Mouse (Mus musculus): ENCODE data around the gene Pde4c.
A peak's percentile ranks its signal among the peaks of the same experiment; 100 is the strongest.

Pde4c gene

GRCm38 (mm10) chr8:70697366-70698250, 25.9 kb upstream of the Pde4c start:
- peak; percentile 45 for DNase-seq (ENCODE audit: low read depth, low spot score)

GRCm38 (mm10) chr8:70698310-70699109, 25.0 kb upstream of the Pde4c start, which contains the start of gene Jund:
Gene Jund (plus strand): TSS chr8:70698949.
- peak; percentile 100 for DNase-seq (ENCODE audit: low read depth, low spot score)

- no peak for DNase-seq (ENCODE audit: low read depth, low spot score)
Measured at GRCm38 (mm10) chr8:70699116-70699833, 24.2 kb upstream of the Pde4c start.

GRCm38 (mm10) chr8:70699834-70700554, 23.5 kb upstream of the Pde4c start:
- peak; percentile 87 for DNase-seq (ENCODE audit: low read depth, low spot score)

GRCm38 (mm10) chr8:70700555-70700922, 23.0 kb upstream of the Pde4c start:
- DNase-seq (ENCODE audit: low read depth, low spot score): peak; percentile 96

- peak; percentile 68 for DNase-seq (ENCODE audit: low read depth, low spot score)
Measured at GRCm38 (mm10) chr8:70701048-70701981, 22.2 kb upstream of the Pde4c start.

- peak; percentile 58 for DNase-seq (ENCODE audit: low read depth, low spot score)
Measured at GRCm38 (mm10) chr8:70701982-70702841, 21.3 kb upstream of the Pde4c start.

GRCm38 (mm10) chr8:70702842-70703182, 20.7 kb upstream of the Pde4c start:
- peak; percentile 49 for DNase-seq (ENCODE audit: low read depth, low spot score)

GRCm38 (mm10) chr8:70703287-70703686, 20.2 kb upstream of the Pde4c start, which contains the start of gene Iqcn:
Gene Iqcn (plus strand): TSS chr8:70703457.
- DNase-seq (ENCODE audit: low read depth, low spot score): no peak

GRCm38 (mm10) chr8:70708281-70708680, 15.2 kb upstream of the Pde4c start:
- DNase-seq (ENCODE audit: low read depth, low spot score): no peak

GRCm38 (mm10) chr8:70709794-70710193, 13.7 kb upstream of the Pde4c start:
- DNase-seq (ENCODE audit: low read depth, low spot score): no peak

- DNase-seq (ENCODE audit: low read depth, low spot score): no peak
Measured at GRCm38 (mm10) chr8:70710296-70710695, 13.2 kb upstream of the Pde4c start.

- DNase-seq (ENCODE audit: low read depth, low spot score): no peak
Measured at GRCm38 (mm10) chr8:70711041-70711440, 12.5 kb upstream of the Pde4c start.

- no peak for DNase-seq (ENCODE audit: low read depth, low spot score)
Measured at GRCm38 (mm10) chr8:70713991-70714390, 9.5 kb upstream of the Pde4c start.

- no peak for DNase-seq (ENCODE audit: low read depth, low spot score)
Measured at GRCm38 (mm10) chr8:70715086-70715485, 8.4 kb upstream of the Pde4c start.

GRCm38 (mm10) chr8:70716521-70717400, 6.8 kb upstream of the Pde4c start:
- no peak for DNase-seq (ENCODE audit: low read depth, low spot score)

- peak; percentile 87 for DNase-seq (ENCODE audit: low read depth, low spot score)
Measured at GRCm38 (mm10) chr8:70718297-70718696, 5.2 kb upstream of the Pde4c start, which contains the start of gene Gm3336. Gene Gm3336 (plus strand): TSS chr8:70718543.

GRCm38 (mm10) chr8:70719796-70720270, 3.7 kb upstream of the Pde4c start:
- DNase-seq (ENCODE audit: low read depth, low spot score): peak; percentile 15
